In the genomic region with DNA sequence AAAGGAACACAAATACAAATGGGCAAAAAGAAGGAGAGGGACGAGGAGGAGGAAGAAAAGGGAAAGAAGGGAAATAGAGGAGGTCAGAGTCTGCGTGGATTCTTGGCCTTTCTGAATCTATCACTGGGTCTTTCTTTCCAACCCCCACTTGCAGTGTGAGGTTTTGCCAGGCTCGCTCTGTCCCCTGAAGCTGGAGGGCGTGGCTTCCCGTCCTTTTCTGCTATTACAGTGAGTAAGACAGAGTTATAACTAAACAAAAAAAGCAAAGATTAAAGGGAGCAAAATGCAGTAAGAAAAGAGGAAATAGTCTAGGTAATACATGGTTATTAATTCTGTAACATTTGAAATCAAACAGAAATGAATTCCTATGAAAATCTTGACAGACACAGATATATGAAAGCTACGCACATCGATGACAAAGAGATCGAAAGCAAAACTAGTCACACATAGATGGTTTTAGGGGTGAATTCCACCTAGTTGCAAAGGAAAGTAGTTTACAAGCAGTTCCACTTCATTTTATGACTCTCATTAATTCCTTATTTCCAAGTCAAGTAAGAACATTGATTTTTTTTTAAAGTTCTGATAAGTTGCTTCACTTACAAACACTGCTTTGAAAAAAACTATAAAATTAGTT, we compare ENCODE assay signal across 18 mouse cellular contexts. TPM values are rescaled to one million over a fixed set of nuclear protein-coding genes. Genes with fewer than 3 reads are reported as not detected.
DNase-seq lines count a peak whose midpoint lies in the region; ATAC-seq and TF ChIP-seq lines count a peak whose summit lies in the region.
"Had no signal": no experiment of that assay in that cellular context is flagged by ENCODE, and none has a peak within 500 bp of the region (broad histone marks: within the 10 kb centered on the region; RNA-seq: fewer than 3 reads in every experiment).

No protein-coding gene starts in this region.

- no peaks in the 10 kb centered on the region for H3K9me3 ChIP-seq in embryonic facial prominence, embryonic 13.5 days
- H3K9me3 ChIP-seq in embryonic facial prominence, embryonic 10.5 days: no peaks in the 10 kb centered on the region
- H3K9me3 ChIP-seq in forebrain, embryonic 15.5 days: no peaks in the 10 kb centered on the region
- H3K9me3 ChIP-seq: forebrain, embryonic 10.5 days; heart, embryonic 15.5 days; hindbrain, embryonic 13.5 days; kidney, embryonic 15.5 days; liver, embryonic 13.5 days; midbrain, embryonic 13.5 days had no signal

- WGBS in embryonic facial prominence, embryonic 13.5 days: 66% methylated on average over 8 of the region's 8 CpGs
- WGBS in embryonic facial prominence, embryonic 10.5 days: 71% methylated on average over 8 of the region's 8 CpGs
- WGBS in macrophage (ENCODE audit: missing documents): 17% methylated on average over 8 of the region's 8 CpGs
- 77% methylated on average over 8 of the region's 8 CpGs for WGBS in forebrain, embryonic 15.5 days

- H3K79me2 ChIP-seq in macrophage (ENCODE audit: inconsistent target): no peaks in the 10 kb centered on the region

- no peak overlapping the region for H3K4me3 ChIP-seq in embryonic facial prominence, embryonic 13.5 days
- H3K4me3 ChIP-seq in embryonic facial prominence, embryonic 10.5 days: no peak overlapping the region
- peak overlapping the region; percentile 49 for H3K4me3 ChIP-seq in bone marrow macrophage, adult 2 months (ENCODE audit: insufficient read depth, low read length)
- peak overlapping the region; percentile 42 for H3K4me3 ChIP-seq in macrophage (ENCODE audit: inconsistent target)
- no peak overlapping the region for H3K4me3 ChIP-seq in forebrain, embryonic 15.5 days
- H3K4me3 ChIP-seq: forebrain, embryonic 10.5 days; heart, embryonic 15.5 days; hindbrain, embryonic 13.5 days; kidney, embryonic 15.5 days; liver, embryonic 13.5 days; midbrain, embryonic 13.5 days had no signal

- TF ChIP-seq CTCF in bone marrow macrophage, adult 2 months (IDR thresholded peaks at IDR 0.05; ENCODE audit: low read depth, low read length): no peak

- no peak for DNase-seq in embryonic facial prominence, embryonic 10.5 days (ENCODE audit: low spot score)
- peak; percentile 49 to 56 for DNase-seq in B cell, adult 2 months
- DNase-seq in layer of hippocampus, adult 8-10 months (ENCODE audit: low spot score in 2 of 2): no peak
- DNase-seq in cerebellum, postnatal 4 days (ENCODE audit: low spot score in 2 of 2): no peak
- DNase-seq: cerebellum, adult 9-10 months; liver, embryonic 13.5 days; right cerebral cortex, postnatal 25 days had no signal

- no peak for ATAC-seq in embryonic facial prominence, embryonic 13.5 days (ENCODE audit: insufficient number of reproducible peaks, insufficient read depth, low FRiP score, low TSS enrichment, low read depth)
- ATAC-seq in forebrain, embryonic 15.5 days (replicated peaks): no peak
- ATAC-seq: lung, postnatal 0 days; midbrain, embryonic 13.5 days had no signal

- peaks cover 6% of the 10 kb centered on the region; the same call in 1 of the 2 replicates for H3K4me1 ChIP-seq in embryonic facial prominence, embryonic 13.5 days
- H3K4me1 ChIP-seq in embryonic facial prominence, embryonic 10.5 days: peaks cover 15% of the 10 kb centered on the region
- H3K4me1 ChIP-seq in bone marrow macrophage, adult 2 months (ENCODE audit: control insufficient read depth, insufficient read depth, low read length): peaks cover 13% of the 10 kb centered on the region; the same call in 1 of the 2 replicates
- H3K4me1 ChIP-seq in forebrain, embryonic 15.5 days: 0 out of 2 replicates have a peak, but pooled peaks cover 4% of the 10 kb centered on the region

- peak overlapping the region; percentile 14; the same call in 1 of the 2 replicates for H3K4me2 ChIP-seq in embryonic facial prominence, embryonic 13.5 days
- no peak overlapping the region for H3K4me2 ChIP-seq in forebrain, embryonic 15.5 days (replicated peaks)
- H3K4me2 ChIP-seq: heart, embryonic 15.5 days; hindbrain, embryonic 13.5 days; kidney, embryonic 15.5 days; liver, embryonic 13.5 days; midbrain, embryonic 13.5 days had no signal

- H3K27me3 ChIP-seq in embryonic facial prominence, embryonic 13.5 days: no peaks in the 10 kb centered on the region
- H3K27me3 ChIP-seq in embryonic facial prominence, embryonic 10.5 days (replicated peaks; ENCODE audit: low read depth, poor library complexity, severe bottlenecking): peaks cover 7% of the 10 kb centered on the region
- no peaks in the 10 kb centered on the region for H3K27me3 ChIP-seq in forebrain, embryonic 15.5 days
- H3K27me3 ChIP-seq: heart, embryonic 15.5 days had no signal

- H3K27ac ChIP-seq in embryonic facial prominence, embryonic 13.5 days: no peak overlapping the region
- H3K27ac ChIP-seq in embryonic facial prominence, embryonic 10.5 days (replicated peaks): no peak overlapping the region
- no peak overlapping the region for H3K27ac ChIP-seq in bone marrow macrophage, adult 2 months (ENCODE audit: insufficient read depth, low read depth, low read length)
- H3K27ac ChIP-seq in macrophage: no peak overlapping the region
- H3K27ac ChIP-seq in forebrain, embryonic 15.5 days (replicated peaks): no peak overlapping the region
- H3K27ac ChIP-seq: forebrain, embryonic 10.5 days; heart, embryonic 15.5 days; hindbrain, embryonic 13.5 days; kidney, embryonic 15.5 days; liver, embryonic 13.5 days; midbrain, embryonic 13.5 days; stomach, postnatal 0 days had no signal

- no peaks in the 10 kb centered on the region for H3K36me3 ChIP-seq in embryonic facial prominence, embryonic 13.5 days
- no peaks in the 10 kb centered on the region for H3K36me3 ChIP-seq in embryonic facial prominence, embryonic 10.5 days (replicated peaks)
- H3K36me3 ChIP-seq in macrophage (ENCODE audit: inconsistent target): no peaks in the 10 kb centered on the region
- no peaks in the 10 kb centered on the region for H3K36me3 ChIP-seq in forebrain, embryonic 15.5 days
- H3K36me3 ChIP-seq: forebrain, embryonic 10.5 days; heart, embryonic 15.5 days; hindbrain, embryonic 13.5 days; kidney, embryonic 15.5 days; liver, embryonic 13.5 days; midbrain, embryonic 13.5 days had no signal

- no peak for TF ChIP-seq POLR2A in bone marrow macrophage, adult 2 months (IDR thresholded peaks at IDR 0.05; ENCODE audit: borderline replicate concordance, low read depth, low read length)

- no peak overlapping the region for H3K9ac ChIP-seq in embryonic facial prominence, embryonic 13.5 days
- no peak overlapping the region for H3K9ac ChIP-seq in forebrain, embryonic 15.5 days (replicated peaks)
- H3K9ac ChIP-seq: heart, embryonic 15.5 days; hindbrain, embryonic 13.5 days; kidney, embryonic 15.5 days; liver, embryonic 13.5 days; midbrain, embryonic 13.5 days had no signal

RNA-seq across cellular contexts. Expression of a gene that starts 1.6 kb away (rescaled TPM):
- polyA plus RNA-seq in embryonic facial prominence, embryonic 13.5 days (2015; fragmentation: Nextera tagmentation; extraction: Ambion mirVana): 6.6 and 7.9 TPM in 2 replicates
- polyA plus RNA-seq in embryonic facial prominence, embryonic 10.5 days (2016; fragmentation: Nextera tagmentation; extraction: Ambion mirVana): 6.0 and 7.0 TPM in 2 replicates
- polyA plus RNA-seq in bone marrow macrophage, adult 2 months (2012; ENCODE audit: insufficient read depth, insufficient read length, missing spikeins): 16.7 and 21.7 TPM in 2 replicates
- 1 to 10 TPM in 14 of 26 experiments, not detected in 12; 1.1 to 9.8 (median 2.5) TPM for total RNA-seq in macrophage (2018; cell fraction: chromatin; rRNA removed)
- 10 to 100 TPM in 25 of 26 experiments, 1 to 10 TPM in 1; 9.7 to 38.4 (median 21.1) TPM for total RNA-seq in macrophage (2018; cell fraction: cytosol; rRNA removed)
- total RNA-seq in macrophage (2018; cell fraction: nucleus; rRNA removed): 10 to 100 TPM in 6 of 26 experiments, 1 to 10 TPM in 20; 1.4 to 24.5 (median 5.8) TPM
- 10.1 to 21.0 TPM (median 14.9 TPM) in 3 replicates for polyA plus RNA-seq in macrophage (2018)
- 1 to 10 TPM in 1 of 4 experiments, under 1 TPM in 2, not detected in 1; 0.94 to 1.3 (median 0.97) TPM for total RNA-seq in layer of hippocampus, adult 8-10 months (2022)
- 1.3 and 1.4 TPM in 2 replicates for polyA plus RNA-seq in forebrain, embryonic 15.5 days (2015; fragmentation: Nextera tagmentation; extraction: Ambion mirVana)

RNA-seq across cellular contexts. Expression of a gene that starts 10.9 kb away (rescaled TPM):
- not detected in 2 replicates for polyA plus RNA-seq in embryonic facial prominence, embryonic 13.5 days (2015; fragmentation: Nextera tagmentation; extraction: Ambion mirVana)
- 0.21 and 0.70 TPM in 2 replicates for polyA plus RNA-seq in embryonic facial prominence, embryonic 10.5 days (2016; fragmentation: Nextera tagmentation; extraction: Ambion mirVana)
- polyA plus RNA-seq in bone marrow macrophage, adult 2 months (2012; ENCODE audit: insufficient read depth, insufficient read length, missing spikeins): not detected in 2 replicates
- not detected for total RNA-seq in macrophage (2018; cell fraction: chromatin; rRNA removed)
- not detected for total RNA-seq in macrophage (2018; cell fraction: cytosol; rRNA removed)
- not detected for total RNA-seq in macrophage (2018; cell fraction: nucleus; rRNA removed)
- polyA plus RNA-seq in macrophage (2018): not detected in 3 replicates
- 1 to 10 TPM; 1.3 to 2.4 (median 1.8) TPM for total RNA-seq in layer of hippocampus, adult 8-10 months (2022)
- polyA plus RNA-seq in forebrain, embryonic 15.5 days (2015; fragmentation: Nextera tagmentation; extraction: Ambion mirVana): 1.8 and 3.4 TPM in 2 replicates
- polyA plus RNA-seq: liver, embryonic 13.5 days; stomach, postnatal 0 days had no signal

RNA-seq across cellular contexts. Expression of a gene that starts 43.7 kb away (rescaled TPM):
- 92.6 and 97.6 TPM in 2 replicates for polyA plus RNA-seq in embryonic facial prominence, embryonic 13.5 days (2015; fragmentation: Nextera tagmentation; extraction: Ambion mirVana)
- 34.7 and 35.3 TPM in 2 replicates for polyA plus RNA-seq in embryonic facial prominence, embryonic 10.5 days (2016; fragmentation: Nextera tagmentation; extraction: Ambion mirVana)
- polyA plus RNA-seq in bone marrow macrophage, adult 2 months (2012; ENCODE audit: insufficient read depth, insufficient read length, missing spikeins): 181 and 239 TPM in 2 replicates
- 100 to 1,000 TPM; 439 to 902 (median 658) TPM for total RNA-seq in macrophage (2018; cell fraction: chromatin; rRNA removed)
- total RNA-seq in macrophage (2018; cell fraction: cytosol; rRNA removed): 100 to 1,000 TPM in 4 of 26 experiments, 10 to 100 TPM in 22; 64.2 to 119 (median 78.6) TPM
- total RNA-seq in macrophage (2018; cell fraction: nucleus; rRNA removed): 100 to 1,000 TPM; 254 to 825 (median 609) TPM
- polyA plus RNA-seq in macrophage (2018): 65.1 to 163 TPM (median 83.5 TPM) in 3 replicates
- total RNA-seq in layer of hippocampus, adult 8-10 months (2022): 10 to 100 TPM; 33.5 to 36.8 (median 34.8) TPM
- polyA plus RNA-seq in forebrain, embryonic 15.5 days (2015; fragmentation: Nextera tagmentation; extraction: Ambion mirVana): 105 and 107 TPM in 2 replicates

RNA-seq across cellular contexts. Expression of a gene that starts 43.7 kb away (rescaled TPM):
- 0.34 and 0.37 TPM in 2 replicates for polyA plus RNA-seq in embryonic facial prominence, embryonic 13.5 days (2015; fragmentation: Nextera tagmentation; extraction: Ambion mirVana)
- polyA plus RNA-seq in embryonic facial prominence, embryonic 10.5 days (2016; fragmentation: Nextera tagmentation; extraction: Ambion mirVana): 0.11 and 0.18 TPM in 2 replicates
- 42.7 and 44.7 TPM in 2 replicates for polyA plus RNA-seq in bone marrow macrophage, adult 2 months (2012; ENCODE audit: insufficient read depth, insufficient read length, missing spikeins)
- 1,000 to 10,000 TPM in 3 of 26 experiments, 100 to 1,000 TPM in 23; 158 to 1,981 (median 629) TPM for total RNA-seq in macrophage (2018; cell fraction: chromatin; rRNA removed)
- total RNA-seq in macrophage (2018; cell fraction: cytosol; rRNA removed): 100 to 1,000 TPM in 25 of 26 experiments, 10 to 100 TPM in 1; 97.2 to 934 (median 465) TPM
- total RNA-seq in macrophage (2018; cell fraction: nucleus; rRNA removed): 1,000 to 10,000 TPM in 15 of 26 experiments, 100 to 1,000 TPM in 10, 10 to 100 TPM in 1; 92.6 to 1,827 (median 1,161) TPM
- polyA plus RNA-seq in macrophage (2018): 44.6 to 125 TPM (median 104 TPM) in 3 replicates
- 1 to 10 TPM; 1.1 to 4.6 (median 3.2) TPM for total RNA-seq in layer of hippocampus, adult 8-10 months (2022)
- polyA plus RNA-seq in forebrain, embryonic 15.5 days (2015; fragmentation: Nextera tagmentation; extraction: Ambion mirVana): 0.66 and 0.78 TPM in 2 replicates

Comparison
In these comparisons a context has a peak if more than half of its experiments do, and no peak if none do; other contexts are left out.
1. H3K4me3 ChIP-seq: peak in bone marrow macrophage, adult 2 months (single experiment) and macrophage (single experiment); none in embryonic facial prominence, embryonic 13.5 days (single experiment), embryonic facial prominence, embryonic 10.5 days (single experiment) and forebrain, embryonic 15.5 days (single experiment).
2. DNase-seq: peak in B cell, adult 2 months (2 of 2); none in embryonic facial prominence, embryonic 10.5 days (single experiment), layer of hippocampus, adult 8-10 months (0 of 2) and cerebellum, postnatal 4 days (0 of 2).